Mouse (Mus musculus) MEL (cell line): ENCODE measurements around the gene Ncs1.

Source experiments
- CTCF ChIP-seq, 3 experiments: IDR thresholded peaks in 2 of 3; conservative IDR thresholded peaks in 1 of 3; 2 replicates each; pipeline ENCODE4 v1.5.1; 2011 to 2012; ENCODE audit warnings: low read length in 3 of 3, low read depth in 2 of 3, mild to moderate bottlenecking in 2 of 3, improper control_type of control experiment in 1 of 3, inconsistent platforms in 1 of 3, mixed read lengths in 1 of 3, moderate library complexity in 1 of 3; ENCODE audit not compliant: control insufficient read depth in 1 of 3, insufficient read depth in 1 of 3, poor library complexity in 1 of 3, severe bottlenecking in 1 of 3
- EP300 ChIP-seq, 2 experiments: IDR thresholded peaks; 2 replicates each; pipeline ENCODE4 v1.6.1; 2011; ENCODE audit warnings: improper control_type of control experiment in 2 of 2, low read length in 2 of 2, low read depth in 1 of 2, mild to moderate bottlenecking in 1 of 2
- GATA1 ChIP-seq: IDR thresholded peaks from 2 replicates; pipeline ENCODE4 v1.6.1; 2011; ENCODE audit warnings: low read depth, low read length, improper control_type of control experiment
- HCFC1 ChIP-seq: IDR thresholded peaks from 2 replicates; pipeline ENCODE4 v1.6.1; 2012; ENCODE audit warnings: low read depth, mild to moderate bottlenecking, inconsistent platforms, low read length, improper control_type of control experiment, moderate library complexity
- JUND ChIP-seq: IDR thresholded peaks from 2 replicates; pipeline ENCODE4 v1.6.1; 2011; ENCODE audit warnings: low read depth, mild to moderate bottlenecking, improper control_type of control experiment, low read length
- MAFK ChIP-seq: IDR thresholded peaks from 2 replicates; pipeline ENCODE4 v1.6.1; 2011; ENCODE audit warnings: low read depth, mild to moderate bottlenecking, low read length, improper control_type of control experiment, borderline replicate concordance
- MAX ChIP-seq: IDR thresholded peaks from 2 replicates; pipeline ENCODE4 v1.6.1; 2011; ENCODE audit warnings: low read length, improper control_type of control experiment
- POLR2A ChIP-seq, 2 experiments: IDR thresholded peaks; 2 replicates each; pipeline ENCODE4 v1.6.1; 2011 to 2012; ENCODE audit warnings: low read length in 2 of 2, mild to moderate bottlenecking in 2 of 2, control low read depth in 1 of 2, improper control_type of control experiment in 1 of 2, low read depth in 1 of 2, moderate library complexity in 1 of 2; ENCODE audit not compliant: control insufficient read depth in 1 of 2, insufficient read depth in 1 of 2, poor library complexity in 1 of 2
- POLR2AphosphoS2 ChIP-seq: IDR thresholded peaks from 2 replicates; pipeline ENCODE4 v1.6.1; 2011; ENCODE audit warnings: low read length, improper control_type of control experiment
- TCF12 ChIP-seq: IDR thresholded peaks from 2 replicates; pipeline ENCODE4 v1.6.1; 2014; ENCODE audit warnings: low read depth, mild to moderate bottlenecking, inconsistent platforms, low read length, improper control_type of control experiment, moderate library complexity
- USF2 ChIP-seq, 2 experiments: IDR thresholded peaks; 2 replicates each; pipeline ENCODE4 v1.6.1; 2011 to 2012; ENCODE audit warnings: improper control_type of control experiment in 2 of 2, low read length in 2 of 2, borderline replicate concordance in 1 of 2, inconsistent platforms in 1 of 2, low read depth in 1 of 2, mild to moderate bottlenecking in 1 of 2; ENCODE audit not compliant: insufficient read depth in 1 of 2
- ZKSCAN1 ChIP-seq: IDR thresholded peaks from 2 replicates; pipeline ENCODE4 v1.6.1; 2012; ENCODE audit warnings: low read depth, mild to moderate bottlenecking, inconsistent platforms, low read length, improper control_type of control experiment, moderate library complexity
- ZNF384 ChIP-seq: IDR thresholded peaks from 2 replicates; pipeline ENCODE4 v1.6.1; 2012; ENCODE audit warnings: low read depth, mild to moderate bottlenecking, inconsistent platforms, low read length, improper control_type of control experiment

GRCm38 (mm10) chr2:31253463-31253862 is 7.8 kb downstream of the Ncs1 start:
- TF ChIP-seq JUND = no peak
- TF ChIP-seq CTCF (IDR thresholded peaks at IDR 0.05 in 2 of 3, conservative IDR thresholded peaks at IDR 0.05 in 1 of 3; ENCODE audit: control insufficient read depth in 1 of 3, insufficient read depth in 1 of 3, low read depth in 2 of 3, low read length in 3 of 3, poor library complexity in 1 of 3, severe bottlenecking in 1 of 3) = no peak
- TF ChIP-seq HCFC1 = no peak
- no peak for TF ChIP-seq MAX
- TF ChIP-seq POLR2AphosphoS2 = no peak
- TF ChIP-seq ZKSCAN1 = no peak
- TF ChIP-seq ZNF384 = no peak
- no peak for TF ChIP-seq TCF12
- TF ChIP-seq USF2 (IDR thresholded peaks at IDR 0.05; ENCODE audit: borderline replicate concordance in 1 of 2, insufficient read depth in 1 of 2, low read depth in 1 of 2, low read length in 2 of 2) = no peak
- no peak for TF ChIP-seq POLR2A (IDR thresholded peaks at IDR 0.05; ENCODE audit: control insufficient read depth in 1 of 2, insufficient read depth in 1 of 2, low read depth in 1 of 2, low read length in 2 of 2, poor library complexity in 1 of 2)
- TF ChIP-seq EP300 (IDR thresholded peaks at IDR 0.05; ENCODE audit: low read depth in 1 of 2, low read length in 2 of 2) = no peak
- no peak for TF ChIP-seq MAFK
- TF ChIP-seq GATA1 = no peak
